Mouse (Mus musculus): ENCODE data around the gene Rnh1. TPM values are rescaled to one million over a fixed set of nuclear protein-coding genes. Genes with fewer than 3 reads are reported as not detected.

Gene Rnh1
- polyA plus RNA-seq (2012; rRNA removed), result 92.3 and 105 TPM in 2 replicates
- polyA plus RNA-seq (2014; fragmentation: Nextera tagmentation; extraction: Ambion mirVana), result 190 and 216 TPM in 2 replicates

GRCm38 (mm10) chr7:141172116-141173006, at the start of gene Rnh1:
Rnh1 (minus strand) TSS chr7:141172857.
- H3K9me3 ChIP-seq (ENCODE audit: control insufficient read depth, low read length), result no peaks in the 10 kb centered on the region
- peak; percentile 95 for ATAC-seq (ENCODE audit: low FRiP score, low read depth)
- peak; percentile 97 for DNase-seq (ENCODE audit: low spot score)
- no peaks in the 10 kb centered on the region; the same call in 1 of the 2 replicates for H3K27me3 ChIP-seq (ENCODE audit: control insufficient read depth, insufficient read depth, low read length)
- peaks cover 13% of the 10 kb centered on the region for H3K4me1 ChIP-seq (ENCODE audit: control insufficient read depth, insufficient read depth, low read length)
- peak within 1 kb of the TSS; percentile 59 for H3K4me3 ChIP-seq (replicated peaks; ENCODE audit: low read length)
- H3K27ac ChIP-seq (replicated peaks; ENCODE audit: low read depth, low read length), result peak within 1 kb of the TSS; percentile 90
- H3K4me2 ChIP-seq (replicated peaks; ENCODE audit: low read depth, low read length, severe bottlenecking), result peak within 1 kb of the TSS; percentile 85
- peak; percentile 69; the same call in 1 of the 2 replicates for TF ChIP-seq POLR2A (IDR thresholded peaks at IDR 0.05; ENCODE audit: borderline replicate concordance, extremely low read depth, insufficient read depth, insufficient read length)
- peak within 1 kb of the TSS; percentile 71 for H3K9ac ChIP-seq (ENCODE audit: low read depth, low read length, severe bottlenecking)
- 4% methylated on average over 53 of the region's 55 CpGs for WGBS
- no peaks in the 10 kb centered on the region for H3K36me3 ChIP-seq (ENCODE audit: control insufficient read depth, insufficient read depth, low read length)

- DNase-seq (ENCODE audit: low spot score) (no peak), ATAC-seq (ENCODE audit: low FRiP score, low read depth) (no peak)
- H3K9me3 ChIP-seq (ENCODE audit: control insufficient read depth, low read length), result no peaks in the 10 kb centered on the region
- WGBS, result 4% methylated on average over 8 of the region's 8 CpGs
- peak overlapping the region; percentile 84 for H3K27ac ChIP-seq (replicated peaks; ENCODE audit: low read depth, low read length)
- H3K9ac ChIP-seq (ENCODE audit: low read depth, low read length, severe bottlenecking), result peak overlapping the region; percentile 31; the same call in 1 of the 2 replicates
- peaks cover 18% of the 10 kb centered on the region for H3K4me1 ChIP-seq (ENCODE audit: control insufficient read depth, insufficient read depth, low read length)
- H3K4me3 ChIP-seq (replicated peaks; ENCODE audit: low read length), result peak overlapping the region; percentile 65
- TF ChIP-seq POLR2A (IDR thresholded peaks at IDR 0.05; ENCODE audit: borderline replicate concordance, extremely low read depth, insufficient read depth, insufficient read length), result 0 out of 2 replicates have a peak, but pooled peaks have one; percentile 2
- peak overlapping the region; percentile 55 for H3K4me2 ChIP-seq (replicated peaks; ENCODE audit: low read depth, low read length, severe bottlenecking)
- no peaks in the 10 kb centered on the region for H3K27me3 ChIP-seq (ENCODE audit: control insufficient read depth, insufficient read depth, low read length)
- peaks cover 22% of the 10 kb centered on the region for H3K36me3 ChIP-seq (ENCODE audit: control insufficient read depth, insufficient read depth, low read length)
Measured at GRCm38 (mm10) chr7:141222126-141222467, 49.4 kb upstream of the Rnh1 start.

GRCm38 (mm10) chr7:141221249-141222125, 48.8 kb upstream of the Rnh1 start:
- peaks cover 22% of the 10 kb centered on the region for H3K36me3 ChIP-seq (ENCODE audit: control insufficient read depth, insufficient read depth, low read length)
- WGBS, result 4% methylated on average over 35 of the region's 44 CpGs

GRCm38 (mm10) chr7:141220377-141220776, 47.7 kb upstream of the Rnh1 start:
- DNase-seq (ENCODE audit: low spot score) (no peak), ATAC-seq (ENCODE audit: low FRiP score, low read depth) (no peak)
- H3K27me3 ChIP-seq (ENCODE audit: control insufficient read depth, insufficient read depth, low read length), result no peaks in the 10 kb centered on the region
- H3K27ac ChIP-seq (replicated peaks; ENCODE audit: low read depth, low read length), result no peak overlapping the region
- H3K9ac ChIP-seq (ENCODE audit: low read depth, low read length, severe bottlenecking), result no peak overlapping the region; the same call in 1 of the 2 replicates
- H3K4me2 ChIP-seq (replicated peaks; ENCODE audit: low read depth, low read length, severe bottlenecking), result peak overlapping the region; percentile 77
- peaks cover 22% of the 10 kb centered on the region for H3K36me3 ChIP-seq (ENCODE audit: control insufficient read depth, insufficient read depth, low read length)
- 87% methylated on average over 1 of the region's 1 CpGs for WGBS
- H3K4me1 ChIP-seq (ENCODE audit: control insufficient read depth, insufficient read depth, low read length), result peaks cover 23% of the 10 kb centered on the region
- no peaks in the 10 kb centered on the region for H3K9me3 ChIP-seq (ENCODE audit: control insufficient read depth, low read length)
- TF ChIP-seq POLR2A (IDR thresholded peaks at IDR 0.05; ENCODE audit: borderline replicate concordance, extremely low read depth, insufficient read depth, insufficient read length), result no peak
- H3K4me3 ChIP-seq (replicated peaks; ENCODE audit: low read length), result peak overlapping the region; percentile 65; the same call in 1 of the 2 replicates

More at GRCm38 (mm10) chr7:141221249-141222125, 48.8 kb upstream of the Rnh1 start:
- Histone ChIP-seq H3K27me3 (ENCODE audit: control insufficient read depth, insufficient read depth, low read length) (no peaks in the 10 kb centered on the region), H3K4me3 (replicated peaks; ENCODE audit: low read length) (peak overlapping the region; percentile 65), H3K27ac (replicated peaks; ENCODE audit: low read depth, low read length) (peak overlapping the region; percentile 84), H3K9me3 (ENCODE audit: control insufficient read depth, low read length) (no peaks in the 10 kb centered on the region), H3K4me1 (ENCODE audit: control insufficient read depth, insufficient read depth, low read length) (peaks cover 21% of the 10 kb centered on the region), H3K4me2 (replicated peaks; ENCODE audit: low read depth, low read length, severe bottlenecking) (peak overlapping the region; percentile 77), H3K9ac (ENCODE audit: low read depth, low read length, severe bottlenecking) (peak overlapping the region; percentile 63)
- peak; percentile 42; the same call in 1 of the 2 replicates for TF ChIP-seq POLR2A (IDR thresholded peaks at IDR 0.05; ENCODE audit: borderline replicate concordance, extremely low read depth, insufficient read depth, insufficient read length)
- ATAC-seq (ENCODE audit: low FRiP score, low read depth), result peak; percentile 97
- DNase-seq (ENCODE audit: low spot score), result peak; percentile 98

Measured in limb, embryonic 14.5 days (tissue).